Mouse (Mus musculus) embryonic fibroblast, embryonic 13.5 days (primary cell): Measurements from ENCODE around the gene Msi2. TPM values are rescaled to one million over a fixed set of nuclear protein-coding genes. Genes with fewer than 3 reads are reported as not detected.

Experiments used
- H3K27ac ChIP-seq: 2 replicates; pipeline ENCODE4 v1.5.1; 2012; ENCODE audit warnings: low read length, control low read depth, inconsistent platforms; ENCODE audit not compliant: insufficient read depth
- H3K4me1 ChIP-seq: 2 replicates; pipeline ENCODE4 v1.6.1; 2011; ENCODE audit warnings: low read length; ENCODE audit not compliant: control insufficient read depth, insufficient read depth
- H3K4me3 ChIP-seq: 2 replicates; pipeline ENCODE4 v1.5.1; 2011; ENCODE audit warnings: mild to moderate bottlenecking, control low read depth, low read length; ENCODE audit not compliant: insufficient read depth
- CTCF ChIP-seq: IDR thresholded peaks from 2 replicates; pipeline ENCODE4 v1.5.1; 2011; ENCODE audit warnings: mild to moderate bottlenecking, control low read depth, low read length, moderate library complexity, borderline replicate concordance; ENCODE audit not compliant: insufficient read depth
- POLR2A ChIP-seq: IDR thresholded peaks from 2 replicates; pipeline ENCODE4 v1.6.1; 2011; ENCODE audit warnings: low read depth, mild to moderate bottlenecking, control low read depth, low read length, moderate library complexity
- polyA plus RNA-seq: library from polyadenylated mRNA; stranded (reverse); fragments of >200 nt; gene quantifications from 2 replicates; pipeline ENCODE4 v1.2.4, GENCODE M21; 2011; ENCODE audit warnings: low read depth; ENCODE audit not compliant: missing spikeins, insufficient read length

Msi2 gene
- polyA plus RNA-seq, 1 experiment: 44.9 TPM

- no peak overlapping the region for H3K27ac ChIP-seq
- no peak overlapping the region for H3K4me3 ChIP-seq
- TF ChIP-seq CTCF (peak; percentile 86), POLR2A (no peak)
- no peaks in the 10 kb centered on the region for H3K4me1 ChIP-seq
These were observed 305.8 kb downstream of the Msi2 start for GRCm38 (mm10) chr11:88412423-88413094.

GRCm38 (mm10) chr11:88408305-88408704, 310.0 kb downstream of the Msi2 start:
- H3K27ac ChIP-seq: no peak overlapping the region
- H3K4me3 ChIP-seq: no peak overlapping the region
- TF ChIP-seq POLR2A (no peak), CTCF (no peak)
- no peaks in the 10 kb centered on the region for H3K4me1 ChIP-seq

- TF ChIP-seq POLR2A: no peak
- no peak for TF ChIP-seq CTCF
- Histone ChIP-seq H3K4me1 (no peaks in the 10 kb centered on the region), H3K4me3 (no peak overlapping the region), H3K27ac (no peak overlapping the region)
These were observed 311.9 kb downstream of the Msi2 start for GRCm38 (mm10) chr11:88406408-88406915.

- Histone ChIP-seq H3K4me1 (peaks cover 3% of the 10 kb centered on the region), H3K4me3 (no peak overlapping the region), H3K27ac (no peak overlapping the region)
- no peak for TF ChIP-seq POLR2A
- no peak for TF ChIP-seq CTCF
These were observed 313.3 kb downstream of the Msi2 start for GRCm38 (mm10) chr11:88404816-88405613.

- H3K4me3 ChIP-seq: no peak overlapping the region
- H3K4me1 ChIP-seq: peaks cover 3% of the 10 kb centered on the region
- no peak overlapping the region for H3K27ac ChIP-seq
- no peak for TF ChIP-seq POLR2A
- TF ChIP-seq CTCF: no peak
These were observed 314.1 kb downstream of the Msi2 start for GRCm38 (mm10) chr11:88404247-88404677.

GRCm38 (mm10) chr11:88402290-88402689, 316.0 kb downstream of the Msi2 start:
- Histone ChIP-seq H3K4me1 (peaks cover 3% of the 10 kb centered on the region), H3K4me3 (no peak overlapping the region), H3K27ac (no peak overlapping the region)
- TF ChIP-seq POLR2A: no peak
- no peak for TF ChIP-seq CTCF

GRCm38 (mm10) chr11:88401333-88401732, 317.0 kb downstream of the Msi2 start:
- peaks cover 3% of the 10 kb centered on the region for H3K4me1 ChIP-seq
- H3K27ac ChIP-seq: no peak overlapping the region
- no peak overlapping the region for H3K4me3 ChIP-seq
- TF ChIP-seq POLR2A (no peak), CTCF (no peak)

GRCm38 (mm10) chr11:88400926-88401325, 317.4 kb downstream of the Msi2 start:
- no peak overlapping the region for H3K27ac ChIP-seq
- no peak for TF ChIP-seq POLR2A
- peaks cover 3% of the 10 kb centered on the region for H3K4me1 ChIP-seq
- no peak overlapping the region for H3K4me3 ChIP-seq

- TF ChIP-seq CTCF (no peak), POLR2A (no peak)
- no peak overlapping the region for H3K4me3 ChIP-seq
- H3K4me1 ChIP-seq: peaks cover 10% of the 10 kb centered on the region
- H3K27ac ChIP-seq: no peak overlapping the region
These were observed 318.1 kb downstream of the Msi2 start for GRCm38 (mm10) chr11:88400235-88400634.

GRCm38 (mm10) chr11:88399431-88399830, 318.9 kb downstream of the Msi2 start:
- no peak for TF ChIP-seq CTCF
- TF ChIP-seq POLR2A: no peak
- Histone ChIP-seq H3K4me3 (no peak overlapping the region), H3K4me1 (peaks cover 14% of the 10 kb centered on the region), H3K27ac (no peak overlapping the region)
